Mouse (Mus musculus) NIH3T3 (cell line): ENCODE measurements around the gene Arf3.

Experiments
- DNase-seq: peaks from one replicate; pipeline ENCODE4 v3.0.0-alpha.2; 2012; ENCODE audit warnings: low read depth

Arf3 gene

GRCm38 (mm10) chr15:98790761-98791160, 27.7 kb upstream of the Arf3 start:
- no peak for DNase-seq

GRCm38 (mm10) chr15:98789661-98790535, 26.9 kb upstream of the Arf3 start, which contains the start of gene Wnt1:
Gene Wnt1, plus strand, starts transcription at chr15:98789857.
- DNase-seq, result peak; percentile 66

GRCm38 (mm10) chr15:98788972-98789660, 26.1 kb upstream of the Arf3 start:
- DNase-seq, result peak; percentile 76

GRCm38 (mm10) chr15:98787930-98788329, 24.9 kb upstream of the Arf3 start:
- DNase-seq, result peak; percentile 72

GRCm38 (mm10) chr15:98785744-98786143, 22.7 kb upstream of the Arf3 start:
- peak; percentile 57 for DNase-seq

GRCm38 (mm10) chr15:98781166-98781565, 18.2 kb upstream of the Arf3 start:
- DNase-seq, result no peak

GRCm38 (mm10) chr15:98780573-98780972, 17.6 kb upstream of the Arf3 start:
- DNase-seq, result peak; percentile 97

GRCm38 (mm10) chr15:98780075-98780474, 17.1 kb upstream of the Arf3 start:
- DNase-seq, result peak; percentile 85

GRCm38 (mm10) chr15:98778806-98779205, 15.8 kb upstream of the Arf3 start:
- DNase-seq, result no peak

GRCm38 (mm10) chr15:98778191-98778770, 15.3 kb upstream of the Arf3 start:
- DNase-seq, result no peak

GRCm38 (mm10) chr15:98777762-98778161, 14.7 kb upstream of the Arf3 start, which contains the start of gene Wnt10b:
Gene Wnt10b, minus strand, starts transcription at chr15:98778150.
- DNase-seq, result no peak

GRCm38 (mm10) chr15:98777005-98777616, 14.1 kb upstream of the Arf3 start:
- no peak for DNase-seq

- no peak for DNase-seq
Observed at GRCm38 (mm10) chr15:98776280-98777004, 13.4 kb upstream of the Arf3 start.

- no peak for DNase-seq
Observed at GRCm38 (mm10) chr15:98775533-98775932, 12.5 kb upstream of the Arf3 start.

GRCm38 (mm10) chr15:98774096-98774495, 11.1 kb upstream of the Arf3 start:
- DNase-seq, result peak; percentile 32

GRCm38 (mm10) chr15:98772511-98773211, 9.6 kb upstream of the Arf3 start:
- no peak for DNase-seq

- DNase-seq, result no peak
Observed at GRCm38 (mm10) chr15:98771813-98772425, 8.9 kb upstream of the Arf3 start.

GRCm38 (mm10) chr15:98768259-98768658, 5.2 kb upstream of the Arf3 start:
- DNase-seq, result peak; percentile 74

- DNase-seq, result no peak
Observed at GRCm38 (mm10) chr15:98765929-98766328, 2.9 kb upstream of the Arf3 start.

- DNase-seq, result peak; percentile 71
Observed at GRCm38 (mm10) chr15:98762201-98762621, 803 bp downstream of the Arf3 start.
